Mouse (Mus musculus) intestine, embryonic 15.5 days (tissue): Measurements from ENCODE around the gene Ypel3. TPM values are rescaled to one million over a fixed set of nuclear protein-coding genes. Genes with fewer than 3 reads are reported as not detected.

Experiments
- ATAC-seq: fragments of 200-750 bp; cut with Nextera tagmentation; 2 replicates; pipeline ENCODE4 v1.8.0; 2017; ENCODE audit warnings: moderate TSS enrichment, moderate library complexity
- H3K27ac ChIP-seq: fragments of 300-500 bp; sonication (generic); 2 replicates; pipeline ENCODE4 v1.5.1; 2015; ENCODE audit warnings: mild to moderate bottlenecking, inconsistent platforms
- H3K27me3 ChIP-seq: fragments of 300-500 bp; sonication (generic); replicated peaks from 2 replicates; pipeline ENCODE4 v1.6.1; 2015; ENCODE audit warnings: inconsistent platforms
- H3K36me3 ChIP-seq: fragments of 300-500 bp; sonication (generic); 2 replicates; pipeline ENCODE4 v1.6.1; 2015; ENCODE audit warnings: inconsistent platforms
- H3K4me1 ChIP-seq: fragments of 300-500 bp; sonication (generic); replicated peaks from 2 replicates; pipeline ENCODE4 v1.6.1; 2015; ENCODE audit warnings: inconsistent platforms
- H3K4me2 ChIP-seq: fragments of 300-500 bp; sonication (generic); replicated peaks from 2 replicates; pipeline ENCODE4 v1.6.1; 2015; ENCODE audit warnings: mild to moderate bottlenecking, inconsistent platforms
- H3K4me3 ChIP-seq: fragments of 300-500 bp; sonication (generic); replicated peaks from 2 replicates; pipeline ENCODE4 v1.5.1; 2015; ENCODE audit warnings: inconsistent platforms
- H3K9ac ChIP-seq: fragments of 300-500 bp; sonication (generic); 2 replicates; pipeline ENCODE4 v1.6.1; 2015; ENCODE audit warnings: inconsistent platforms
- H3K9me3 ChIP-seq: fragments of 300-500 bp; sonication (generic); 2 replicates; pipeline ENCODE4 v1.6.1; 2016; ENCODE audit warnings: inconsistent platforms
- WGBS: fragments of 180-500 bp; shearing (Covaris S2); methylation state at CpG from one replicate; pipeline ENCODE4 v1.1.7; 2015; 5-methylcytosine and 5-hydroxymethylcytosine counted together
- polyA plus RNA-seq: library from polyadenylated mRNA; unstranded; fragments of >200 nt; fragmentation: Nextera tagmentation; extraction: Ambion mirVana; gene quantifications from 2 replicates; pipeline ENCODE4 v1.2.1, GENCODE M21; 2015

The Ypel3 gene
- polyA plus RNA-seq, 1 experiment from 2014 or later: 71.2 TPM

DNA sequence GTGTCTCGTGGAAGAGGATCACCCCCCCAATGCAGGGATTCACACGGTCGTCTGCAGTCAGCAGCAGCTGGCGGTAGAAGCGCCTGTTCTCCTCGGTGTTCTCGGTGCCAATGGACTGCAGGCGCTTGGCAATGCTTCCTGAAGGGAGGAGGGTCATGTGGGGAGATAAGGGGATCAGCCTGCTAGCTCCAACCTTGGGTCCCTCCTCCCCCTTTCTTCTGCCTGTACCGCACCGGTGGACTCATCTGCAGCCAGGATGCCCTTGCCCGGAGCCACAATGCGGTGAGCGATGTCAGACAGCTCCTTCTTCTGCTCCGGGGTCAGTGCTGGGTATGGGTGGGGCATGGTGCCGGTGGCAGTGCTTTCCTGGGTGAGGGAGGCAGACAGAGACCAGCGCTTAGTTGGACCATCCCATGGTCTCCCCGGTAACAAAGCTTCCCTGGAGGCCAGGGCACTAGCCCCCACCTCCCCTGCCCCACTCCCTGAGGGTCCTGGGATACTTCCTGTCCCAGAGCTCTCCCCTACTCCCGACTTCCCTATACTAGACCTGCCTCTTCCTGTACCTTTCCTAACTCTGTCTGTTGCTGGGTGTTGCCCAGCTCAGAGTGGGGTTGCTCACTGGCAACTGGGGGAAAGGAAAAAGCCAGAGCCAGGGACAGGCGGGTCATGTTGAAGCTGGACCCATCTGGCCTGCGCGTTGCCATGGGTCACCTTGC, 20.8 kb downstream of the Ypel3 start, which contains the start of gene Fam57b:
TSS of gene Fam57b (plus strand) at position 258 of the 716 bp plus-strand sequence.
- Histone ChIP-seq H3K9me3 (no peaks in the 10 kb centered on the region), H3K27ac (peak within 1 kb of the TSS; percentile 96), H3K27me3 (no peaks in the 10 kb centered on the region), H3K4me2 (peak within 1 kb of the TSS; percentile 82), H3K4me3 (peak within 1 kb of the TSS; percentile 83), H3K9ac (peak within 1 kb of the TSS; percentile 88), H3K4me1 (peaks cover 33% of the 10 kb centered on the region), H3K36me3 (peaks cover 21% of the 10 kb centered on the region)
- no peak for ATAC-seq
- WGBS: 18% methylated on average over 21 of the region's 21 CpGs

DNA sequence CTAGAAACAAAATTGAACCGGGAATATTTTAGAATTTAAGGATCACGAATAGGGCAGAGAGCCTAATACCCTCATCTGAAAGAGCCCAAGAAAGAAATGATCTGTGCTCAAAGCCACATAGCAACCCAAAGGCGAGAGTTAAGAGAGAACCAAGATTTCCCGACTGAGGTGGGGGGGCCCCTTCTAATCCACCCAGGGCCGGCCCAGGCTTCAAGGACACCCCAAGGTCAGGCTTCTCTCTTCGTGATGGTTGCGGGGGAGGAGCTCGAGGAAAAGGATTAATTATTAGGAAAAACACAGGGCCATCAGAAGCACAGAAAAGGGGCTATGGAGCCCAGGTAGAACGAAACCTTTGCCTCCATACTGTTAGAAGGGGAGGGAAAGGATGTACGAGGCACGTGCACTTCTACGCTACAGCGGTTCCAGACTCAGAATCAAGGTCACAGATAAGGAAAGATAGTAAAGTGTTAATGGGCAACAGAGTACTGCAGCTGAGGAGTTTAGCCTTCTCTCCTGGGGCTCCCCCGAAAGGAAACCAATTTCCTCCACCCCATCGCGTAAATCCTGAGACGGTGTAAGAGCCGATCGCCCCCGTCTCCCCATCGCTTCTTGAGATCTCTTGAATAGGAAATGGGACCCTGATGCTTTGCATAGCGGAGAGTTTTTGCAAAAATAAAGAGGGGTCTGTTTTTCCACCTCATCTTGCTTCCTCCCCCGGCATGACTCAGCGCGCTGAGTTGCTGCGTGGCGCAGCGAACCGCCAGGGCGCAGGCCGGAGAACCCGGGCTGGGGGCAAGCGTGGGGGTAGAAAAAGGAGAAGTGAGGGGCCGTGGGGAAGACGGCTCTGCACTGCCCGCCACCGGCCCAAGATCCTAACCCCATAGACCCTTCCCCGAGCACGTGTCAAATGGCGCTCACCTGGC, 21.6 kb downstream of the Ypel3 start:
- peak overlapping the region; percentile 83 for H3K4me3 ChIP-seq
- H3K27me3 ChIP-seq: no peaks in the 10 kb centered on the region
- under 1% methylated on average over 40 of the region's 40 CpGs for WGBS
- H3K36me3 ChIP-seq: peaks cover 21% of the 10 kb centered on the region
- H3K27ac ChIP-seq: peak overlapping the region; percentile 96
- peak overlapping the region; percentile 88 for H3K9ac ChIP-seq
- H3K9me3 ChIP-seq: no peaks in the 10 kb centered on the region
- peaks cover 33% of the 10 kb centered on the region for H3K4me1 ChIP-seq
- no peak for ATAC-seq
- H3K4me2 ChIP-seq: peak overlapping the region; percentile 82

DNA sequence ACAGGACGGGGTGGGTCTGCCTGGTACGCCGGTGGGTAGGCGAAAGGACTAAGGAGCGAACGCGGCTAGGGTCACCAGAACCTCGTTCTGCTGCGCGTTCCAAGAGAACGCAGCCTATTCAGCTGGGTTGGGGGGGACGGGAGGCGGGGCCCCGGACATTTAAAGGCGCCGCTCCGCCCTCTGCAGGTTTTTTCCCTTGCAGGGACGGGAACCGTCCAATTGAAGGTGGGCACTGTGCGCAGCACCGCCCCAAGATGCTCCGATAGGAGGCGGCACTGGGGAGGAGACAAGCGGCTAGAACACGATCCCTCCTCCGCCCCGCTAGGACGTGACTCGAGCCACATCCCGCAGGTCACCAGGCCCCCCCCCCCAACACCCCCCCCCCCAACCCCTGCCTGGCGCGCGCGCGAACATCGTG, 22.3 kb downstream of the Ypel3 start:
- Histone ChIP-seq H3K27ac (peak overlapping the region; percentile 99), H3K9ac (peak overlapping the region; percentile 88), H3K4me1 (peaks cover 33% of the 10 kb centered on the region), H3K4me2 (peak overlapping the region; percentile 82), H3K27me3 (no peaks in the 10 kb centered on the region), H3K4me3 (peak overlapping the region; percentile 83), H3K36me3 (peaks cover 21% of the 10 kb centered on the region), H3K9me3 (no peaks in the 10 kb centered on the region)
- peak; percentile 96 for ATAC-seq
- WGBS: under 1% methylated on average over 36 of the region's 36 CpGs

DNA sequence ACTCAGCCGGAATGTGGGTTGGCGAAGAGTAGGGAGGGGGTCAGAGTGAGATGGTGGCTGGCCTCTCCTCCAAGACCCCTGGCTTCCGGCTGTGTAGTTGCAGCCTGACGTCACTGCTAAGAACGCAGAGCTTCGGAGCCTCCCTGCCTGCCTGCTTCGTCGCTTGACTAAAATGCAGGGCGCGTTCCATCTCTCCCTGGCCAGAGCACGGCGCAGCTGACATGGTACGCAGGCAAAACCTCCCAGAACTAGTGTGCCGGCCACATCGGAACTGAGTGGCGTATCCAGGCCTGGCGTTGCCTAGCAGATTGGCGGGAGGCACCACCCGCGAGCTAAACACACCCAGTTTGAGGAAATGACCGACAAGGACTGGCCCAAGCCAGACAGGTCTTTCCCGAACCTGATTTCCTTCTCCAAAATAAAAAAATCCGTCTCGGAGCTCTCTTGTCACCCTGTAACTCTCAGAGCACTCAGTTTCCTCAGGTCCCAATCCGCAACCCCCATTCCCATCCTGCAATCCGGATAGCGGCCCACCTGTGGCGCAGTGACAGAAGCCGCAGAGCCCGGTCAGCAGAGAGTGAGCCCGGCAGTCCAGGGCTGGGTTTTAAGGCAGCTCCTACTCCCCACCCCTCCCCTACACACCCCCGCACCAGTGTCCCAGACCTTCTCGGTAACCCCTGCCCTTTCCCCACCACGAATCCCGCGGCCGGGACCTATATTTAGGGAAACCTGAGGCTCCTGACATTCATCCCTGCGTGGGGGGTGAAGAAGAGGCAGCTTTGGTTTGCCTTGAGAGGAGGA, 22.9 kb downstream of the Ypel3 start:
- peaks cover 33% of the 10 kb centered on the region for H3K4me1 ChIP-seq
- no peaks in the 10 kb centered on the region for H3K9me3 ChIP-seq
- 1% methylated on average over 38 of the region's 38 CpGs for WGBS
- peak overlapping the region; percentile 80 for H3K4me2 ChIP-seq
- H3K27ac ChIP-seq: peak overlapping the region; percentile 99
- peak; percentile 91 for ATAC-seq
- peak overlapping the region; percentile 68 for H3K9ac ChIP-seq
- peak overlapping the region; percentile 83 for H3K4me3 ChIP-seq
- H3K36me3 ChIP-seq: peaks cover 24% of the 10 kb centered on the region
- H3K27me3 ChIP-seq: no peaks in the 10 kb centered on the region

DNA sequence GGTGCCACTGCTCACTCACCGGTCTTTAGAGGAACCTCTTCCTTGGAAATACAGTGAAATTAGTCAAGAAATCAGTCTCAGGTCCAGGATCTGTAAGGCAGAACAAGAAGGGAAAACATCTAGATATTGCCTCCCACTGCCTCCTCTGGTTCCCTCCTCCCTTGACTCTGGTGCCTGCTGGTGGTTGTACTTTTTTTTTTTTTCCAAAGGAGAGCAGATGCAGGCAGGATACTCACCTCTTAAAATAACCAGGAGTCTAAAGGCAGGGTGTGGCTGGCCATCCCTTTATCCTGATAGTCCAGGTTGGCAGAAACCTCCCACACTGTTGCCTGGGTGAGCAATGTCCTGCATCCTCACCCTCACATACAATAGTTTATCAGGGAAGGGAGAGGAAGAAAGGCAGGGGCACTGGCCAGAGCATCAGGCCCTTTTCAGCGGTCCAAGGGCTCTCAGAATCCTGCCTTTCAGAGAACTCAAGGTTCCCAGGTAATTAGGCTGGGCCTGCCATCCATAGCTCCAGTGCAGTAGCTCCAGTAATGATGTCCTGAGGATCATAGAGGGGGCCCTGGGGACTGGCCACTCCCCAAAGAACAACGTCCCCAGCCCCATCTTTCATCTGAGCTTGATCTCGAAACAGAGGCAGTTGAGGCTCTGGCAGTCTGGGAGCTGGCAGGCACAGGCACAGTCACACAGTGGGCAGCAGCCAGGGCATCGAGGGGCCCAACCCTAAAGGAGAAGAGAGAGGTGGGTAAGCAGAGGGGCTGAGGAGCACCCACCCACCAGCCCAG, 23.7 kb downstream of the Ypel3 start:
- ATAC-seq: no peak
- no peaks in the 10 kb centered on the region for H3K9me3 ChIP-seq
- H3K4me2 ChIP-seq: peak overlapping the region; percentile 80
- WGBS: 51% methylated on average over 5 of the region's 5 CpGs
- peaks cover 31% of the 10 kb centered on the region for H3K4me1 ChIP-seq
- no peaks in the 10 kb centered on the region for H3K27me3 ChIP-seq
- peak overlapping the region; percentile 83 for H3K4me3 ChIP-seq
- H3K36me3 ChIP-seq: peaks cover 19% of the 10 kb centered on the region
- peak overlapping the region; percentile 68 for H3K9ac ChIP-seq
- peak overlapping the region; percentile 99 for H3K27ac ChIP-seq

DNA sequence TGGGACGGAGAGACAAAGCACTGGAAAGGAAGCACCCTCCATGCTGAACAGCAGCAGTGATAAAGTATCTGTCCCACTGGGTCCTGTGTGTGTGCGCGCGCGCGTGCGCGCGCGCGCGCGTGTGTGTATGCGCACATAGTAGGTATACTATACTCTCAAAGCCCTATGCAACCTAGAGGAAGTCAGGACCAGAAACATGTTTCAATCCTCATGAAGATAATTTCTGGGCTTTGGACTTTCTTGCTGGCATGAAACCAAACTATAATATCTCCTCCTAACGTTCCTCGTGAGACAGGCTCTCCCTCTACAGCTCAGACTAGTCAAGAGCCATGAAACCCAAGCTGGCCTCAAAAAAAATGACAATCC, 24.3 kb downstream of the Ypel3 start:
- Histone ChIP-seq H3K9me3 (no peaks in the 10 kb centered on the region), H3K4me2 (no peak overlapping the region), H3K4me1 (peaks cover 31% of the 10 kb centered on the region), H3K4me3 (no peak overlapping the region), H3K9ac (no peak overlapping the region), H3K27ac (no peak overlapping the region), H3K27me3 (no peaks in the 10 kb centered on the region), H3K36me3 (peaks cover 14% of the 10 kb centered on the region)
- WGBS: 93% methylated on average over 16 of the region's 16 CpGs
- no peak for ATAC-seq

DNA sequence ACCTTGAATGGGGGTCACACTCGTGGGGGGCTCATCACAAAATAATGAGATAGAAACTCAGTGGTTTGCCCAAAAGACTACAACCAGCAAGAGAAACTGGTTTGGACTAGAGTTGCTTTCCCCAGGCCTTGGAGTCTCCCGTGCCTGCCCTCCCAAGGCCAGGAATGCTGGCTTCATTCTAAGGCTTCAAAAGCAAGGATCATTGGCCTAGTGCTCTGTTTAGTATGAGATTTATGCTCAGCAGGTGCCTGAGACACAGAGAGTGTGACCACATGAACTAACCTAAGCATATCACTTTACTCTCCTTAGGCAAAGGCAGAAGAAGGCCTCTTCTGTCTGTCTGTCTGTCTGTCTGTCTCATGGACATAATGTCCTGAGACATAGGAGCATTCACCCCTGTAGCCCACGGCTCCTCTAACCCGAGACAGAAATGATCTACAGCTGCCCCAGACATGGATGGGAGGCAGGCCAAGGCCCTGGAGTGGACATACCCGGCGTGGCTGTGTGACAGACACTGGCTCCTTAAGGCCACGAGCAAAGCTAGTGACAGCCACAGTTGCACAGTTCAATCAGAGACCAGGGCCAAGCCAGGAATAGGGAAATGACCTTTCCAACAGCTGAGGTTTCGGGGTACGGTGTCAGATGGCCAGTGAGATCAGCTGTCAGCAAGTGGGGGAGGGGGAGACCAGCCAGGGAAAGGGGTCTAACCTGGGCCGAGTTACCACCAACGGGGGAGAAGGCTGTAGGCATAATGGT, 25.6 kb downstream of the Ypel3 start:
- H3K9ac ChIP-seq: no peak overlapping the region
- 85% methylated on average over 11 of the region's 11 CpGs for WGBS
- H3K36me3 ChIP-seq: 0 out of 2 replicates have a peak, but pooled peaks cover 2% of the 10 kb centered on the region
- H3K4me1 ChIP-seq: peaks cover 19% of the 10 kb centered on the region
- no peak overlapping the region for H3K27ac ChIP-seq
- no peak overlapping the region for H3K4me2 ChIP-seq
- H3K27me3 ChIP-seq: no peaks in the 10 kb centered on the region
- no peak overlapping the region for H3K4me3 ChIP-seq
- no peaks in the 10 kb centered on the region for H3K9me3 ChIP-seq
- ATAC-seq: no peak

DNA sequence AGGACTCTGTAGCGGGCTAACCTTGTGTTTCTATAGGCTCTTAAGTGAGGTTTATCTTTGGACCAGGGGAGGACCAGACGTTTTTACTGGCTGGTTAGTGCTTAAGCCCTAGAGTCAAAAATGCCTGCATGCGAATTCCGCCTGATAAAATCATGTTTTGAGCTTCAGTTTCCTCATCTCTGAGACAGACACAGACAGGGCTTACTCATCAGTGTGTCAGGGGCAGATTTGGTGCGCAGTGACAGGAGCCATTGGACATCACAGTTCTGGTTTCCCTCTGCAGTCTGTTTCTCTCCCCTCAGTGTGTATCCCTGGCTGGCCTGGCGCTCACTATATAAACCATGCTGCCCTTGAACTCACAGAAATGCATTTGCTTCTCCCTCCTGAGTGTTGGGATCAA, 26.4 kb downstream of the Ypel3 start:
- no peak for ATAC-seq
- Histone ChIP-seq H3K4me2 (no peak overlapping the region), H3K9ac (no peak overlapping the region), H3K4me1 (peaks cover 22% of the 10 kb centered on the region), H3K27ac (0 out of 2 replicates have a peak overlapping the region, but pooled peaks have one; percentile 13), H3K27me3 (no peaks in the 10 kb centered on the region), H3K36me3 (0 out of 2 replicates have a peak, but pooled peaks cover 2% of the 10 kb centered on the region), H3K4me3 (no peak overlapping the region), H3K9me3 (no peaks in the 10 kb centered on the region)
- 67% methylated on average over 6 of the region's 6 CpGs for WGBS

DNA sequence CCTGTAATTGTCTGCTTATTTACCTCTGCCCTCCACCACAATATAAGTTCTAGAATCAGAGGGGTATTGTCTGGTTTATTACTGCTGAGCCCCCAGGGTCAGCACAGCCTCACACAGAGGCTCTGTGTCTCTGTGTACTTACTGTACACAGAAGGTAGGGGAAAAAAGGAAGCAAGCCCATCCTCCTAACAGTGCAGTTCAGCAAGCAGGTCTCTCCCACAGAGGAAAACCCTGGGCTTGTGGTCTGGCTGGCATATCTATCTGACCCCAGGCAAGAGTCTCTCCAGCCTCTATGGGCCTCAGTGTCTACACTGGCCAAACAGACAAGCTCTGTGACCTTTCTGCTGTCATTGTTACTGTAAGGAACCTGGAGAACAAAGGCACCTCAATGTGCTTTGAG, 27.0 kb downstream of the Ypel3 start:
- no peak overlapping the region for H3K4me3 ChIP-seq
- no peaks in the 10 kb centered on the region for H3K27me3 ChIP-seq
- H3K27ac ChIP-seq: 0 out of 2 replicates have a peak overlapping the region, but pooled peaks have one; percentile 13
- no peaks in the 10 kb centered on the region for H3K9me3 ChIP-seq
- H3K4me2 ChIP-seq: no peak overlapping the region
- 0 out of 2 replicates have a peak, but pooled peaks cover 2% of the 10 kb centered on the region for H3K36me3 ChIP-seq
- H3K9ac ChIP-seq: no peak overlapping the region
- no peak for ATAC-seq
- peaks cover 28% of the 10 kb centered on the region for H3K4me1 ChIP-seq

DNA sequence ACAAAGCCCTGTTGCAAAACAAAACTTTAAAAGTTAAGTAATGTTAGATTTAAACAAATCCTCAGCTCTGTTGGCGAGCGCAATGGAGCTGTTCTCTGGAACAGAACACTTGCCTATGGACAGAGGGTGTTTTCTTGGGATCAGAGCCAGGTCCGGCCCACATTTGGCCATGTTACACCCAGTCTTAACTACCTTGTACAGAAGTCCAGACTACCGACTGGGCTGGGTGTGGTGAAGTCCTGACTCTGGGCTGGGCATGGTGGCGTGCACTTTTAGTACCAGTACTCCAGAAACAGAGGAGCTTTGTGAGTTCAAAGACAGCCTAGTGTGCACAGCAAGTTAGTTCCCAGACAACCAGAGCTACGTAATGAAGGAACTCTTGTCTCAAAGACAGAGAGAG, 30.2 kb downstream of the Ypel3 start:
- 66% methylated on average over 6 of the region's 6 CpGs for WGBS
- Histone ChIP-seq H3K9me3 (no peaks in the 10 kb centered on the region), H3K27me3 (no peaks in the 10 kb centered on the region), H3K36me3 (0 out of 2 replicates have a peak, but pooled peaks cover 2% of the 10 kb centered on the region), H3K27ac (no peak overlapping the region), H3K9ac (no peak overlapping the region), H3K4me2 (no peak overlapping the region), H3K4me1 (peaks cover 15% of the 10 kb centered on the region), H3K4me3 (no peak overlapping the region)
- ATAC-seq: no peak

DNA sequence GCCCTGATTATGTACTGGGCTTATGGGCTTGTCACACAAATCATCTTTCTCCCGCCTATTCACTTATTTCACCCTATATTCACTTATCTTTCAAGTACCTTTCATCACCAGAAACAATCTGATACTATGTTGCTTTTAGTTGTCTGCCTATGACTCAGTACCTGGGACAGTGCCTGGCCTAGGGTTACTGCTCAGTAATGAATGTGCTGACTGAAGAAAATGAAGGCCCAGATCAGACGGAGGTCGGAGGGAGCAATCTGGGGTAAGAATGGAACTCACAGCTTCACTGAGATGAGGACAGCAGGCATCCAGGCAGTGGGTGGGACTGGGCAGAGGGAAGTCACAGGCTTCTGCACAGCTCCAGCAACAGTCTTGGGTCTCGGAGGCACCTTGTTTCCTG, 30.6 kb downstream of the Ypel3 start:
- H3K4me3 ChIP-seq: no peak overlapping the region

More for the DNA sequence above, 30.6 kb downstream of the Ypel3 start:
- 0 out of 2 replicates have a peak, but pooled peaks cover 2% of the 10 kb centered on the region for H3K36me3 ChIP-seq
- no peaks in the 10 kb centered on the region for H3K9me3 ChIP-seq
- no peak overlapping the region for H3K27ac ChIP-seq
- peak overlapping the region; percentile 85 for H3K4me2 ChIP-seq
- no peak for ATAC-seq
- 65% methylated on average over 4 of the region's 4 CpGs for WGBS
- H3K27me3 ChIP-seq: no peaks in the 10 kb centered on the region
- no peak overlapping the region for H3K9ac ChIP-seq
- peaks cover 15% of the 10 kb centered on the region for H3K4me1 ChIP-seq
